Mouse (Mus musculus) urinary bladder, postnatal 4 days (tissue): ENCODE results near the gene Coro6.

Experiments
- DNase-seq, 2 experiments: peaks; one replicate each; pipeline ENCODE4 v3.0.0; 2021 to 2022; ENCODE audit warnings: low spot score in 2 of 2

Gene Coro6

DNA sequence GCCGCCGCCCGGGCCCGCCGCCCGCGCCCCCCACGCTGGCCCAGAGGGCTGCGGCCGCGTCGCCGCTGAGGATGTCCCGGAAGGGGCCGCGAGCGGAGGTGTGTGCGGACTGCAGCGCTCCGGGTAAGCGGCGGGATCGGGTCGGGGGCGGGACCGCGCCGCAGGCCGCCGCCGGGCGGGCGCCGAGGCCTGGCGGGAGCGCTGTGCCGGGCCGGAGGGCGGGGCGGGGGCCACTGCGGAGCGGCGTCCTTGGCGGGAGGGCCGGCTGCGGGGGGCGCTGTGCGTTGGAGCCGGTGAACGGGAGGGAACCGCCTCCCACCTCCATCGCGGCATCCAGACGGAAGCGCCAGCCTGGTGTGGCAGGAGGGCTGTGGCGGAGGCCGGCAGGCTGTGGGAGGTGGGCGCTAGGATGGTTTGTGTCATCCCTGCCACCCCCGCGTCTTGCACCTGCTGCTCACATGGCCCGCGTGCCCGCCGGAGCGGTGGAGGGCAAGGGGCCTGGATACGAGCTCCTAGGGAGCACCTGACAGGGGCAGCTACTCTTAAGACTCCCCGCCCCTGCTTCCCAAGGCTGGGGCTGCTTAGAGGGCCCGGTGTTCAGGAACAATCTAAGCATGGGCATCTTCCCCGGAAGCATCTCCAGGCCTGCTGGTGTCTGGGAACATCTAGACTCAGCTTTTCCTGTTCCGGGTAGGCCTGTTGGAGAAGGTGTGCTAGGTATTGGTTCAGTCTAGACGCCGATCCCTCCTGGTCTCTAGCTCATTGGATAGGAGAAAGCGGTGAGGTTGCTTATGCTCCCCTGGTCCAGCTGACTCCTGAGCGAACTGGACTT is 31.5 kb downstream of the Coro6 start, which contains the start of gene Git1:
Git1 (plus strand) TSS at position 51 of the 832 bp plus-strand sequence.
- DNase-seq: no peak

GRCm38 (mm10) chr11:77494344-77494676 is 32.1 kb downstream of the Coro6 start:
- no peak for DNase-seq

GRCm38 (mm10) chr11:77494782-77495181 is 32.6 kb downstream of the Coro6 start:
- no peak for DNase-seq

DNA sequence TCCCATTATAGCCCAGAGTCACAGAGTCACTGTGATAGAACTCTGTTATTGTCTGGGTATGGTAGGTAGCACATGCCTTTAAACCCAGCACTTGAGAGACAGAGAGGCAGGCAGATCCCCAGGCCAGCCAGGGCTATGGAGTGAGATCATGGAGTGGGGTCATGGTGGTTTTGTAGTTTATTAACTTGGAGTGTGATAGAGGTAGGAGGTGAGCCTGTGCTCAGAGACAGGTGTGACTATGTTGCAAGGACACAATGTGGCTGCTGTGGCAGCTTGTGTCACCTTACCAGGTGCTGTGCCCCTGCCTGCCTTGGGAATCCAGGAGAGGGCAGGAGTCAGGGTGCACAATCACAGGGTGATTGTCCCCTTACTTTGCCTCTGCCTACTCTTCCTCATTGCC is 33.3 kb downstream of the Coro6 start:
- no peak for DNase-seq

DNA sequence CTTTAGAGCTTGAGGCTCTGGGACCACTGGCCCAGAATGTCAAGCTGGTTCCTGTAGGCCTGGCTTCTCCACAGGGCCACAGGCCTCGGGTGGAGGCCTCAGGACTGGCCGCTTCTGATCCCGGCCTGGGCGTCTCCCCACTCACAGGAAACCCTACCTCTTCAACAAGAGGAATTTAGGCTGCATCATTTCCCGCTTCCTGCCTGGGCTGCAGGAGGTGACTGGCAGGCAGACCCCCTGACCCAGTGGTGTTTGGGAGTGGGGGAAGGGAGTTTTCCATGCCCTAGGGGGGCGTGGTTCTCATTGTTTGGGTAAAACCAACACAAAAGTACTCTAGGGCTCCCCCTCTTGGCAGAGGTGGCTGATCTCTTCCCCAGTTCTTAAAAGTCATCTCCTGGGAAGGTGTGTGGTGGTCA is 35.1 kb downstream of the Coro6 start:
- DNase-seq: no peak

- no peak for DNase-seq
Observed at GRCm38 (mm10) chr11:77497851-77498250, 35.6 kb downstream of the Coro6 start.

GRCm38 (mm10) chr11:77498261-77499139 is 36.3 kb downstream of the Coro6 start:
- DNase-seq: no peak

DNA sequence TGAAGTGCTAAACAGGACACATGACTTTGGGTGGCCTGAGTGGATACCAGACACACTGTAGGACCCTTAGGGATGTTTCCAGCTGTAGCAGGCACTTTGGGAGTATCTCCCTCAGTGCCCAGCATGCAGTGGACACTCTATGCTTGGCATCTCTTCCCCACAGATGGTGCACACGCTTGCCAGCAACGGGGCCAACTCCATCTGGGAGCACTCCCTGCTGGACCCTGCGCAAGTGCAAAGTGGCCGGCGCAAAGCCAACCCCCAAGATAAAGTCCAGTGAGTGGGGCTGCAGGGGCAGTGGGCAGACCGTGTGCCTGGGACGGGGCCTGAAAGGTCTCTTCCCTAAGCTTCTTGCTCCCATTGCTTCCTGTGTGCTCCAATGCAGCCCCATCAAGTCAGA is 37.1 kb downstream of the Coro6 start:
- no peak for DNase-seq

DNA sequence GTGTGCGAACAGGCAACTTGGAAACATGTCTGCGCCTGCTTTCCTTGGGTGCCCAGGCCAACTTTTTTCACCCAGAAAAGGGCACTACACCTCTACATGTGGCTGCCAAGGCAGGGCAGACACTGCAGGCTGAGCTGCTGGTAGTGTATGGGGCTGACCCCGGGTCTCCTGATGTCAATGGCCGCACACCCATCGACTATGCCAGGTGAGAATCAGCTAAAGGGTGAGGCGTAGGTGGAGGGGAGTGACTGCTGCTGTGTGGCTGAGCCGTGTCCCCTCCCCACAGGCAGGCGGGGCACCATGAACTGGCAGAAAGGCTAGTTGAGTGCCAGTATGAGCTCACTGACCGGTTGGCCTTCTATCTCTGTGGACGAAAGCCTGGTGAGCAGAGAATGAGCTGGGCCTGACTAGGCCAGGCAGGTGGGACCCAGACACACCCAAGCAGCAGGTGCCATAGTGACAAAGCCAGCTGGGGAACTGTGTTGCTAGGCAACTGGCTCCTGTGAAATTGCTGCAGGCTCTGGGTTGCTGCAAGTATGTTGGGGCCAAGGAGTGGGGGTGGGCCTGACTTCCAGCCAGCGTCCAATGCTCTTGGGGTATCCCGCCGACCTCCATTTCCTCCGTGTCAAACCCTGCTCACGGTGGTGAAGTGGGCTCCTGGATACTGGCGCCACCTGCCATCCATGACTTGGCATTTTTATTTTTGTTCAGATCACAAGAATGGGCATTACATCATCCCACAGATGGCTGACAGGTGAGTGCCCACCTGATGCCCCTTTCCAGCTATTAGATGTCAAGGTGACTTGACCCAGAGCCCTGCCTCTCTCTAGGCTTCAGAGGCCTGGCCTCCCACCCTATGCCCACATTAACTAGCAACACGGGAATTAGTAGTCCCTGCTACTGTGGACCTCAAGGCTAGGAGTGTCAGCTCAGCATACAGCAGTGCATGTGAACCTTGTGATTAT is 38.4 kb downstream of the Coro6 start:
- DNase-seq: no peak

- DNase-seq: peak in 1 of 2 experiments; percentile 79
Observed at GRCm38 (mm10) chr11:77501392-77501791, 39.2 kb downstream of the Coro6 start.

DNA sequence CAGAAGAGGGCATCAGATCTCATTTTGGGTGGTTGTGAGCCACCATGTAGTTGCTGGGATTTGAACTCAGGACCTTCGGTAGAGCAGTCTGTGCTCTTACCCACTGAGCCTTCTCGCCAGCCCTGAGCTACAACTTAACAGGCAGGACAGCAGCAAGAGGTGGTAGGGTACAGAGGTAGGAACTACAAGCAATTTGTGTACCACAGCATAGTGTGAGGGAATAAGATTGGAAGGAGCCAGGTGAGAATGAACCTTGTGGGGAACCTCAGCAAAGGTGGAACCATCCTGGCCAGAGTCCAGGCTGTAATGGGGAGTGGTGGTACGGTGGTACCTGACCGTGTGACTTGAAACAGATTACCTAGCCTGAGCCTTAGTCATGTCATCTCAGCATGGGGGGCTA is 39.8 kb downstream of the Coro6 start:
- no peak for DNase-seq

DNA sequence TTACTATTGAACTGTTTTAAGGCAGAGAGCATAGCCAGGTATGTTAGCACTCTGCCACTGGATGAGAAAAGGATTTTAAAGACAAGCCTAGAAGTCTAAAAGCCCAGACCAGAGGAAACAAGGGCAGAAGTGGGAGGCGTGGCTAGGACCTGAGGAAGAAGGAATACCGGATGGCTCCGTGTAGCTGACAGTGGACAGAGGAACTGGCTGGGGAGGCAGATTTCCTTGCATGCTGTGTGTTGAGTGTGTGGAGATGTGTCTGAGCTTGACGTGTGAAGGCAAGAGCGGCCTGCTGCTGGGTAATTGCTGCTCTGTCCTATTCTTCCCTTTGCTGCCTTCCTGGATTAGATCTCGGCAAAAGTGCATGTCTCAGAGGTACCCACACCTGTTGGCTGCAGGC is 40.3 kb downstream of the Coro6 start:
- no peak for DNase-seq

- no peak for DNase-seq
Observed at GRCm38 (mm10) chr11:77503511-77503910, 41.3 kb downstream of the Coro6 start.

DNA sequence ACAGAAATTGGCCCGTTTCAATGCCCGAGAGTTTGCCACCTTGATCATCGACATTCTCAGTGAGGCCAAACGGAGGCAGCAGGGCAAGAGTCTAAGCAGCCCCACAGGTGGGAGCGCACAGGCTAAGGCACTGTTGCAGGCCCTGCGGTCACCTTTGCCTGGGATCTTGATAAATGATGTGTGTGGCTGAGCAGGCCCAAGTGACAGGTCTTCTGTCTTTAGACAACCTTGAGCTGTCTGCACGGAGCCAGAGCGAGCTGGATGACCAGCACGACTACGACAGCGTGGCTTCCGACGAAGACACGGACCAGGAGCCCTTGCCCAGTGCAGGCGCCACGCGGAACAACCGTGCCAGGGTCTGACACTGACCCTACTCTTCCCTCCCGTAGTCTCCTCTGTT is 42.2 kb downstream of the Coro6 start:
- DNase-seq: no peak

- DNase-seq: no peak
Observed at GRCm38 (mm10) chr11:77505291-77505980, 43.2 kb downstream of the Coro6 start.

DNA sequence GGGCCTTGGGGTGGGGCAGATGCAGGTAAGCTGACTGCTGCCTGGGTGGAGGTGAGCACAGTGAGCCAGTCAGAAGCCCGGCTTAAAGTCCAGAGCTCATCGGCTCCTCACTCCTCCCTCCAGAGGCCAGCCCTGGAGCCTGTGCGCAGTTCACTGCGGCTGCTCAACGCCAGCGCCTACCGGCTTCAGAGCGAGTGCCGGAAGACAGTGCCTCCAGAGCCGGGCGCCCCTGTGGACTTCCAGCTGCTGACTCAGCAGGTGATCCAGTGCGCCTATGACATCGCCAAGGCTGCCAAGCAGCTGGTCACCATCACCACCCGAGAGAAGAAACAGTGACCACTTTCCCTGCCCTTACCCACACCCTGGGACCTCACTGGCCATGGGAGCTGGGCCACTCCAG is 44.1 kb downstream of the Coro6 start:
- no peak for DNase-seq

DNA sequence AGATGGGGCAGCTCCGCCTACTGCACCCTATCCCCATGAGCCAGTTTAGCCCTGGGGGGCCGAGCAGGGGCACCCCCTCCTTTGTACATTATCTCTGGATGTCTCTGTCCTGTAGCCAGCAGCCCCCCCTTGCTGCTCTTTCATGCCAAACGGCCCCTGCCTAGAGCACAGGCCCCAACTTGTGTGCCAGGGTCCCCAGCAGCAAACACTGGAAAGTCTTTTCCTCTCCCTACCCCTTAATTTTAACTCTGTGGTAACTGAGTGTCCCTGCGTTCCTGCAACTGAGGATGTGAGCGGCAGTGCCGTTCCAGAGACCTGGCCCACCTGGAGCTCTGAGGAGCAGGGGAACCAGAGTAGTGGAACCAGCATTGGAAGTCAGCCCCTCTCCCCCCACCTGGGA is 44.7 kb downstream of the Coro6 start:
- no peak for DNase-seq

DNA sequence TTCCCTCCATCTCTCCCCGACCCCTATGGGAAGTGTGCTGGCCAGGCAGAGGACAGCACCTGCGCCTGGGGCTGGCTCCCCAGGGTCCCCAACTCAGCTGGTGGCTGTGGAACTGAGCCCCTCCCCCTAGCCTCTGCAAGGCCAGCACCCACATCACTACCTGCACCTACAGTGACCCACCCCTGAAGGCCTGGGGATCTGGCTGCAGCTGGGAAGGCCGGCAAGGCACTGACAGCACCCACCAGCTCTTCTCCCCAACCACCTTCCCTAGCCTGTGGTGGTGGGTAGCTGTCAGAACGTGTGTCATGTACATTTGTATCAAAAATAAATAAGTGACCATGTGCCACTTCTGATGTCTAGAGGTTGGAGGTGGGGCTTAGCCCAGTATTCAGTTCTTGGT is 45.2 kb downstream of the Coro6 start:
- no peak for DNase-seq

- DNase-seq: peak; percentile 81 to 88
Observed at GRCm38 (mm10) chr11:77508068-77509021, 46.1 kb downstream of the Coro6 start.

DNA sequence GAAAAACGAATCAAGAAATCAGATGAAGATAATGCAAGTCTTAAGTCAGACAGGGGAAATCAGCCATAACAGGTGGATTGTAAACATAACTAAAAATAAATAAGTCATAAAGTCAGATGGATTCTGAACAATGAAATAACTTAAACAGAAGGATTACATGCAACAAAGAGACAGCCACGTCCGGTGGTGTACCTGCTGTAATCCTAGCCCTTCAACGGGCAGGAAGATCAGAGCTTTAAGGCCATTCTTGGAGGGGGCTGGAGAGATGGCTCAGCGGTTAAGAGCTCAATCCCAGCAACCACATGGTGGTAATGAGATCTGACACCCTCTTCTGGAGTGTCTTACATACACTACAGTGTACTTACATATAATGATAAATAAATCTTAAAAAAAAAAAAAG is 49.1 kb downstream of the Coro6 start:
- DNase-seq: peak in 1 of 2 experiments; percentile 1
